In the genomic region with DNA sequence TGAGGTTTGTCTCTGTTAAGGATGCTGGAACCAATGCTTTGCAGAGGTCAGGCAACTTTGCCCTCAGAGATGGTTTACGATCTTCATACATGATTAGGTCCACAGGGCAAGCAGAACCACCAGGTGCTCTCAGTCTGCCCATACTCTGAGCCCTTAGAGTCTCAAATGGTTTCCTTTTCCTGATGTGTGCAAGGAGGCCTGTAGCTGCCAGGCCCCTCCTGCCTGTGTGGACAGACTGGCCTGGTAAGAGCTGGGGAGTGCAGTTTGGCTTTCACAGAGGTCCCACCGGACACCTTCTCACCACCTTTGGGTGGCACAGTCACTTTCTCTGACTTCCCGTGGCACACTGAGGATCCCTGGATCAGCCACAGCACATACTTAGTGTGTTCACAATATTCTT, we compare ENCODE assay signal across 19 mouse cellular contexts.
A peak's percentile ranks its signal among the peaks of the same experiment; 100 is the strongest.
DNase-seq lines count a peak whose midpoint lies in the region; ATAC-seq and TF ChIP-seq lines count a peak whose summit lies in the region.
"Had no signal": no experiment of that assay in that cellular context is flagged by ENCODE, and none has a peak within 500 bp of the region (broad histone marks: within the 10 kb centered on the region; RNA-seq: fewer than 3 reads in every experiment).

No protein-coding gene starts in this region.

- no peak for ATAC-seq in kidney, embryonic 15.5 days (replicated peaks; ENCODE audit: low FRiP score)
- ATAC-seq: forebrain, embryonic 16.5 days; inflammation-experienced regulatory T-cells, adult 6 months had no signal

- intact Hi-C loops in gastrocnemius, adult 2 months (cut with DNase I): no loop called here

- peaks cover 13% of the 10 kb centered on the region; the same call in 1 of the 2 replicates for H3K27me3 ChIP-seq in kidney, embryonic 15.5 days
- H3K27me3 ChIP-seq: hindbrain, embryonic 15.5 days had no signal

- WGBS in kidney, embryonic 15.5 days: 79% methylated on average over 3 of the region's 3 CpGs

- peak overlapping the region; percentile 53 for H3K4me3 ChIP-seq in gastrocnemius, adult 2 months
- no peak overlapping the region for H3K4me3 ChIP-seq in kidney, embryonic 15.5 days (replicated peaks)
- H3K4me3 ChIP-seq: embryonic facial prominence, embryonic 15.5 days; forebrain, embryonic 12.5 days; hindbrain, embryonic 15.5 days had no signal

- no peaks in the 10 kb centered on the region for H3K36me3 ChIP-seq in kidney, embryonic 15.5 days
- H3K36me3 ChIP-seq: embryonic facial prominence, embryonic 15.5 days; forebrain, embryonic 12.5 days; hindbrain, embryonic 15.5 days had no signal

- no peak overlapping the region for H3K9ac ChIP-seq in kidney, embryonic 15.5 days
- H3K9ac ChIP-seq: embryonic facial prominence, embryonic 15.5 days; forebrain, embryonic 12.5 days; hindbrain, embryonic 15.5 days had no signal

- H3K4me2 ChIP-seq in kidney, embryonic 15.5 days: no peak overlapping the region
- H3K4me2 ChIP-seq: embryonic facial prominence, embryonic 15.5 days; forebrain, embryonic 12.5 days; hindbrain, embryonic 15.5 days had no signal

- no peaks in the 10 kb centered on the region for H3K9me3 ChIP-seq in kidney, embryonic 15.5 days (replicated peaks)
- H3K9me3 ChIP-seq: embryonic facial prominence, embryonic 15.5 days; forebrain, embryonic 12.5 days; hindbrain, embryonic 15.5 days had no signal

- DNase-seq in gastrocnemius, adult 2 months: no peak
- DNase-seq in gastrocnemius, postnatal 10 days: no peak
- no peak for DNase-seq in kidney, postnatal 10 days
- DNase-seq in induced T-regulatory cell, adult 2 months (ENCODE audit: low read depth): peak; percentile 36
- no peak for DNase-seq in ovary, adult 18-20 months (ENCODE audit: low spot score)
- DNase-seq in lung, postnatal 4 days: no peak
- DNase-seq: adrenal gland, adult 2 months; adrenal gland, postnatal 25 days; cerebellum, adult 18-20 months; cerebellum, adult 9-11 months; cerebellum, postnatal 36 days; gastrocnemius, postnatal 25 days; heart, postnatal 10 days had no signal

- H3K27ac ChIP-seq in gastrocnemius, adult 2 months: no peak overlapping the region
- H3K27ac ChIP-seq in kidney, embryonic 15.5 days: 0 out of 2 replicates have a peak overlapping the region, but pooled peaks have one; percentile 7
- H3K27ac ChIP-seq: embryonic facial prominence, embryonic 15.5 days; hindbrain, embryonic 15.5 days had no signal

- peaks cover 32% of the 10 kb centered on the region for H3K4me1 ChIP-seq in kidney, embryonic 15.5 days

- TF ChIP-seq CTCF in gastrocnemius, adult 2 months (IDR thresholded peaks at IDR 0.05): no peak
